Mouse (Mus musculus): ENCODE measurements around the gene Mier2. TPM values are rescaled to one million over a fixed set of nuclear protein-coding genes. Genes with fewer than 3 reads are reported as not detected.

Gene Mier2
- polyA plus RNA-seq, 1 experiment from 2014 or later = 60.1 TPM

GRCm38 (mm10) chr10:79547148-79547675 is 7.8 kb downstream of the Mier2 start:
- H3K4me1 ChIP-seq = peaks cover under 1% of the 10 kb centered on the region
- H3K27ac ChIP-seq (replicated peaks) = no peak overlapping the region
- no peaks in the 10 kb centered on the region for H3K9me3 ChIP-seq
- no peak for ATAC-seq (replicated peaks)
- H3K4me3 ChIP-seq = no peak overlapping the region
- 85% methylated on average over 5 of the region's 5 CpGs for WGBS
- no peaks in the 10 kb centered on the region for H3K27me3 ChIP-seq
- H3K4me2 ChIP-seq (replicated peaks) = no peak overlapping the region
- peaks cover 75% of the 10 kb centered on the region for H3K36me3 ChIP-seq
- H3K9ac ChIP-seq (replicated peaks) = no peak overlapping the region

DNA sequence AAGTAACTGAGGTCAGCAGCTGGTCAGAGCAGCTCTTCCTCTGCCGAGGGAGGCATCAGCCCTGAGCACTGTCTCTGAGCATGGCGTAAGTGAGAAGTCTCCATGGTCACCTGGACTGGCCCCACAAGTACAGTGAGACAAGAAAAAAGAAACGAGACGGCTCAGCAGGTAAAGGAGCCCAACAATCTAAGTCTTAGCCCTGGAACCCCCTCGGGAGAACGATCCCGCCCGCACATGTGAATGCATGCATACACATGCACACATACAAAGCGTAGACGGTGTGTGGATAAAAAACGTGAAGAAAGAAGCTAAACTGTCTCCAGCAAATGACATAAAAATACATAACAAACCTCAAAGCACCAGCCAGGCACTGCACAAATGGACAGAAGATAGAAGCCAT is 8.5 kb downstream of the Mier2 start:
- H3K36me3 ChIP-seq = peaks cover 82% of the 10 kb centered on the region
- H3K4me3 ChIP-seq = no peak overlapping the region
- H3K4me2 ChIP-seq (replicated peaks) = no peak overlapping the region
- H3K27me3 ChIP-seq = no peaks in the 10 kb centered on the region
- no peak overlapping the region for H3K27ac ChIP-seq (replicated peaks)
- H3K9ac ChIP-seq (replicated peaks) = no peak overlapping the region
- ATAC-seq (replicated peaks) = no peak
- 93% methylated on average over 11 of the region's 11 CpGs for WGBS
- no peaks in the 10 kb centered on the region for H3K4me1 ChIP-seq
- H3K9me3 ChIP-seq = no peaks in the 10 kb centered on the region

GRCm38 (mm10) chr10:79545891-79546290 is 9.1 kb downstream of the Mier2 start:
- Histone ChIP-seq H3K27me3 (no peaks in the 10 kb centered on the region), H3K4me3 (no peak overlapping the region), H3K27ac (replicated peaks) (no peak overlapping the region), H3K4me1 (no peaks in the 10 kb centered on the region), H3K4me2 (replicated peaks) (no peak overlapping the region), H3K9ac (replicated peaks) (no peak overlapping the region), H3K9me3 (no peaks in the 10 kb centered on the region), H3K36me3 (peaks cover 86% of the 10 kb centered on the region)
- ATAC-seq (replicated peaks) = no peak
- 89% methylated on average over 12 of the region's 12 CpGs for WGBS

GRCm38 (mm10) chr10:79544631-79545030 is 10.4 kb downstream of the Mier2 start:
- H3K27ac ChIP-seq (replicated peaks) = no peak overlapping the region
- no peak overlapping the region for H3K4me3 ChIP-seq
- no peak overlapping the region for H3K4me2 ChIP-seq (replicated peaks)
- H3K36me3 ChIP-seq = peaks cover 95% of the 10 kb centered on the region
- H3K9me3 ChIP-seq = no peaks in the 10 kb centered on the region
- no peaks in the 10 kb centered on the region for H3K4me1 ChIP-seq
- 94% methylated on average over 5 of the region's 5 CpGs for WGBS
- ATAC-seq (replicated peaks) = no peak
- H3K27me3 ChIP-seq = no peaks in the 10 kb centered on the region
- no peak overlapping the region for H3K9ac ChIP-seq (replicated peaks)

DNA sequence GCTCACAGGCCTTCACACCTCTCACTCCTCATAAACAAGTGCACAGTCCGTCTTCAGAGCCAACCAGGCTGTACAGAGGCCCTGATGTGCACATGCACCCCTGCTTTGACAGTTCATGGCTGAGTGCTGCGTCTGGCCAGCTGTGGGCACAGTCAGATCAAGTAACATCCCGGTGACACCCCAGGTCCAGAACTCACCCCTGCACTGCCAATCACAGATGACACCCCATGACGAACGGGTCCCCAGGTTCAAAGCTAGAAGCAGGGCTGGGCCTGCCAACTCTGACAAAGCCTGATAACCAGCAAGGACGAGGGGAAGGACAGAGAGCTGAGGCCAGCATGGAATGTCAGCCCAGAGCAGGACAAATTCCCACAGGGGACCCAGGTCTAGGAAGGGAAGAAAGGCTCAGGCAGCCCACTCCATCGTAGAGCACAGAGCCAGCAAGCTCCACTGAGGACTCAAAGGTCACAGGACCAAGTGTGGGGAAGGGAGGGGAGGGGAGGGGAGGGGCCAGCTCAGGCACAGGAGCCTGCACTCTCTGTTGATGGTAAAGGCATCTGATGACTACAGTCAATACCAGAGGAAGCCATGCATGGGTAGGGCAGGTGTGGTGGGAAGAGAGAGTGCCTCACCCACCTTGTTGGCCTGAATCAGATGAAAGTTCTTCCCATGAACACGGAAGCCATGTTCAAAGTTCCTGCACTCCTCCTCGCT is 11.0 kb downstream of the Mier2 start:
- Histone ChIP-seq H3K9ac (replicated peaks) (no peak overlapping the region), H3K27me3 (no peaks in the 10 kb centered on the region), H3K9me3 (no peaks in the 10 kb centered on the region), H3K36me3 (peaks cover 94% of the 10 kb centered on the region), H3K4me3 (no peak overlapping the region), H3K27ac (replicated peaks) (no peak overlapping the region), H3K4me2 (replicated peaks) (no peak overlapping the region), H3K4me1 (no peaks in the 10 kb centered on the region)
- ATAC-seq (replicated peaks) = no peak
- 86% methylated on average over 9 of the region's 9 CpGs for WGBS

- Histone ChIP-seq H3K27ac (replicated peaks) (no peak overlapping the region), H3K9me3 (no peaks in the 10 kb centered on the region), H3K4me2 (replicated peaks) (no peak overlapping the region), H3K4me3 (no peak overlapping the region), H3K36me3 (peaks cover 77% of the 10 kb centered on the region), H3K4me1 (no peaks in the 10 kb centered on the region), H3K9ac (replicated peaks) (no peak overlapping the region), H3K27me3 (no peaks in the 10 kb centered on the region)
- WGBS = 95% methylated on average over 11 of the region's 11 CpGs
- ATAC-seq (replicated peaks) = no peak
These were observed 12.8 kb downstream of the Mier2 start for GRCm38 (mm10) chr10:79542171-79542570.

- Histone ChIP-seq H3K36me3 (peaks cover 71% of the 10 kb centered on the region), H3K4me1 (no peaks in the 10 kb centered on the region), H3K27ac (replicated peaks) (no peak overlapping the region), H3K9me3 (no peaks in the 10 kb centered on the region), H3K9ac (replicated peaks) (no peak overlapping the region), H3K27me3 (no peaks in the 10 kb centered on the region), H3K4me3 (no peak overlapping the region), H3K4me2 (replicated peaks) (no peak overlapping the region)
- no peak for ATAC-seq (replicated peaks)
- WGBS = 72% methylated on average over 15 of the region's 15 CpGs
These were observed 13.5 kb downstream of the Mier2 start for GRCm38 (mm10) chr10:79541522-79541921.

- Histone ChIP-seq H3K27ac (replicated peaks) (no peak overlapping the region), H3K9ac (replicated peaks) (no peak overlapping the region), H3K27me3 (no peaks in the 10 kb centered on the region), H3K4me2 (replicated peaks) (no peak overlapping the region), H3K4me1 (no peaks in the 10 kb centered on the region), H3K36me3 (peaks cover 63% of the 10 kb centered on the region), H3K4me3 (no peak overlapping the region), H3K9me3 (no peaks in the 10 kb centered on the region)
- 97% methylated on average over 11 of the region's 11 CpGs for WGBS
- no peak for ATAC-seq (replicated peaks)
These were observed 14.3 kb downstream of the Mier2 start for GRCm38 (mm10) chr10:79540746-79541145.

- Histone ChIP-seq H3K9ac (replicated peaks) (no peak overlapping the region), H3K9me3 (no peaks in the 10 kb centered on the region), H3K36me3 (peaks cover 55% of the 10 kb centered on the region), H3K27ac (replicated peaks) (no peak overlapping the region), H3K4me2 (replicated peaks) (no peak overlapping the region), H3K27me3 (no peaks in the 10 kb centered on the region), H3K4me1 (no peaks in the 10 kb centered on the region), H3K4me3 (no peak overlapping the region)
- 93% methylated on average over 16 of the region's 16 CpGs for WGBS
- no peak for ATAC-seq (replicated peaks)
These were observed 15.1 kb downstream of the Mier2 start for GRCm38 (mm10) chr10:79539701-79540495.

DNA sequence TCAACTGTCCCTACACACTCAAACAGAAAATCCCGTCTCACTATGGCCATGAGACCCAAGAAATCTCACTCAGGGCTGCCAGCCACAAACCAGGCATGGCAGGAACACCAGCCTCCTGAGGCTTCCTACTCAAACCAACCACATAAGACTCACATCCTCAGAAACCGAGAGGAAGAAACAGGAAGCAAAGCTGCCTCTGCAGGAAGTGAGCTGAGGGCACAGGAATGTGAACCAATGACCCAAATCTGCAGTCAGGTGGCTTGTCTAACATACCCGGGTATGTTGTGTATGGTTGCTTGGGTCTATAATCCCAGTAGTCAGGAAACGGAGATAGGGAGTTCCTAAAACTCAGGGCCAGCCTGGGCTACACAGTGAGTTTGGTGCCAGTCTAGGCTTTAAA is 16.1 kb downstream of the Mier2 start:
- no peak overlapping the region for H3K4me2 ChIP-seq (replicated peaks)
- no peak overlapping the region for H3K9ac ChIP-seq (replicated peaks)
- 84% methylated on average over 4 of the region's 4 CpGs for whole genome bisulfite sequencing
- H3K4me3 ChIP-seq = no peak overlapping the region
- no peak overlapping the region for H3K27ac ChIP-seq (replicated peaks)
- ATAC-seq (replicated peaks) = no peak
- H3K4me1 ChIP-seq = peaks cover 1% of the 10 kb centered on the region; the same call in 1 of the 2 replicates
- H3K27me3 ChIP-seq = no peaks in the 10 kb centered on the region
- peaks cover 45% of the 10 kb centered on the region for H3K36me3 ChIP-seq
- H3K9me3 ChIP-seq = no peaks in the 10 kb centered on the region

- Histone ChIP-seq H3K36me3 (peaks cover 39% of the 10 kb centered on the region), H3K27me3 (no peaks in the 10 kb centered on the region), H3K4me3 (no peak overlapping the region), H3K4me1 (peaks cover 7% of the 10 kb centered on the region; the same call in 1 of the 2 replicates), H3K4me2 (replicated peaks) (no peak overlapping the region), H3K27ac (replicated peaks) (no peak overlapping the region), H3K9ac (replicated peaks) (no peak overlapping the region), H3K9me3 (no peaks in the 10 kb centered on the region)
- 93% methylated on average over 3 of the region's 3 CpGs for WGBS
- no peak for ATAC-seq (replicated peaks)
These were observed 16.7 kb downstream of the Mier2 start for GRCm38 (mm10) chr10:79538323-79538722.

GRCm38 (mm10) chr10:79537781-79538180 is 17.2 kb downstream of the Mier2 start:
- peaks cover 34% of the 10 kb centered on the region for H3K36me3 ChIP-seq
- H3K4me3 ChIP-seq = no peak overlapping the region
- H3K27me3 ChIP-seq = no peaks in the 10 kb centered on the region
- peaks cover 12% of the 10 kb centered on the region; the same call in 1 of the 2 replicates for H3K4me1 ChIP-seq
- no peak overlapping the region for H3K4me2 ChIP-seq (replicated peaks)
- no peak for ATAC-seq (replicated peaks)
- no peak overlapping the region for H3K9ac ChIP-seq (replicated peaks)
- no peaks in the 10 kb centered on the region for H3K9me3 ChIP-seq
- H3K27ac ChIP-seq (replicated peaks) = no peak overlapping the region
- WGBS = 83% methylated on average over 2 of the region's 2 CpGs

Data from forebrain, embryonic 15.5 days (tissue).